Mouse (Mus musculus) embryonic facial prominence, embryonic 13.5 days (tissue): ENCODE measurements around the gene Adh6b. TPM values are rescaled to one million over a fixed set of nuclear protein-coding genes. Genes with fewer than 3 reads are reported as not detected.

Experiments used
- ATAC-seq: fragments of 200-750 bp; cut with Nextera tagmentation; 2 replicates; pipeline ENCODE4 v1.8.0; 2017; ENCODE audit warnings: low read depth; ENCODE audit not compliant: insufficient number of reproducible peaks, insufficient read depth, low FRiP score, low TSS enrichment
- H3K27ac ChIP-seq: fragments of 300-500 bp; sonication (generic); 2 replicates; pipeline ENCODE4 v1.5.1; 2015; ENCODE audit warnings: moderate library complexity, mild to moderate bottlenecking, inconsistent platforms
- H3K27me3 ChIP-seq: fragments of 300-500 bp; sonication (generic); 2 replicates; pipeline ENCODE4 v1.6.1; 2015; ENCODE audit warnings: mild to moderate bottlenecking, inconsistent platforms
- H3K36me3 ChIP-seq: fragments of 300-500 bp; sonication (generic); 2 replicates; pipeline ENCODE4 v1.6.1; 2015; ENCODE audit warnings: mild to moderate bottlenecking, inconsistent platforms
- H3K4me1 ChIP-seq: fragments of 300-500 bp; sonication (generic); 2 replicates; pipeline ENCODE4 v1.6.1; 2015; ENCODE audit warnings: inconsistent platforms
- H3K4me2 ChIP-seq: fragments of 300-500 bp; sonication (generic); 2 replicates; pipeline ENCODE4 v1.6.1; 2015; ENCODE audit warnings: moderate library complexity, mild to moderate bottlenecking, inconsistent platforms
- H3K4me3 ChIP-seq: fragments of 300-500 bp; sonication (generic); 2 replicates; pipeline ENCODE4 v1.5.1; 2015; ENCODE audit warnings: mild to moderate bottlenecking, inconsistent platforms
- H3K9ac ChIP-seq: fragments of 300-500 bp; sonication (generic); 2 replicates; pipeline ENCODE4 v1.6.1; 2015; ENCODE audit warnings: mild to moderate bottlenecking, inconsistent platforms
- H3K9me3 ChIP-seq: fragments of 300-500 bp; sonication (generic); 2 replicates; pipeline ENCODE4 v1.6.1; 2016; ENCODE audit warnings: inconsistent platforms
- WGBS: fragments of 180-500 bp; shearing (Covaris S2); methylation state at CpG from one replicate; pipeline ENCODE4 v1.1.7; 2015; ENCODE audit warnings: mixed read lengths; 5-methylcytosine and 5-hydroxymethylcytosine counted together
- polyA plus RNA-seq: library from polyadenylated mRNA; unstranded; fragments of >200 nt; fragmentation: Nextera tagmentation; extraction: Ambion mirVana; gene quantifications from 2 replicates; pipeline ENCODE4 v1.2.1, GENCODE M21; 2015

Adh6b gene
- polyA plus RNA-seq, 1 experiment from 2014 or later, result 0.37 TPM

- no peaks in the 10 kb centered on the region for H3K36me3 ChIP-seq
- no peak overlapping the region for H3K9ac ChIP-seq
- no peaks in the 10 kb centered on the region for H3K9me3 ChIP-seq
- no peak for ATAC-seq
- no peaks in the 10 kb centered on the region for H3K4me1 ChIP-seq
- no peak overlapping the region for H3K4me2 ChIP-seq
- H3K27ac ChIP-seq, result no peak overlapping the region
- H3K4me3 ChIP-seq, result no peak overlapping the region
- no peaks in the 10 kb centered on the region for H3K27me3 ChIP-seq
- 71% methylated on average over 2 of the region's 2 CpGs for WGBS
Observed at GRCm38 (mm10) chr3:138316908-138317472, 24.6 kb upstream of the Adh6b start.

DNA sequence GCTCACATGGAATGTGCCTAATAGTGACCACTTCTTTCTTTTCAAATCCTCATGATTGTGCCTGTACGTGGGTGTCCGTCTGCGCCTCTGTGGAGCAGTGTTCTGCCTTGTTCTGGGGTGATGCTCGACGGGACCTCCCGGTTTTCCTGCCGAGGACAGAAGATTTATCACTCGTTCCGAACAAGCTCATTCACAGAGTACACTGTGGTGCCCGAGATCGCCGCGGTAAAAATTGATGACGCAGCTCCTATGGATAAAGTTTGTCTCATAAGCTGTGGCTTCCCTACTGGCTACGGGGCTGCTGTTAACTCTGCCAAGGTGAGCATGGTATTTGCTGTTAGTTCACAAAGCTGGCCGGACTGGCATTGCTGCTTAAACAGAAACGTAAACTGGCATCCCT is 16.6 kb upstream of the Adh6b start:
- Histone ChIP-seq H3K4me3 (no peak overlapping the region), H3K4me2 (no peak overlapping the region), H3K36me3 (no peaks in the 10 kb centered on the region), H3K9me3 (no peaks in the 10 kb centered on the region), H3K4me1 (no peaks in the 10 kb centered on the region), H3K27me3 (no peaks in the 10 kb centered on the region), H3K9ac (no peak overlapping the region), H3K27ac (no peak overlapping the region)
- 94% methylated on average over 17 of the region's 17 CpGs for WGBS
- ATAC-seq, result no peak

- Histone ChIP-seq H3K4me1 (no peaks in the 10 kb centered on the region), H3K4me3 (no peak overlapping the region), H3K27me3 (no peaks in the 10 kb centered on the region), H3K4me2 (no peak overlapping the region), H3K36me3 (no peaks in the 10 kb centered on the region), H3K9me3 (no peaks in the 10 kb centered on the region), H3K27ac (no peak overlapping the region), H3K9ac (no peak overlapping the region)
- 92% methylated on average over 6 of the region's 6 CpGs for WGBS
- no peak for ATAC-seq
Observed at GRCm38 (mm10) chr3:138325466-138325865, 16.1 kb upstream of the Adh6b start.

DNA sequence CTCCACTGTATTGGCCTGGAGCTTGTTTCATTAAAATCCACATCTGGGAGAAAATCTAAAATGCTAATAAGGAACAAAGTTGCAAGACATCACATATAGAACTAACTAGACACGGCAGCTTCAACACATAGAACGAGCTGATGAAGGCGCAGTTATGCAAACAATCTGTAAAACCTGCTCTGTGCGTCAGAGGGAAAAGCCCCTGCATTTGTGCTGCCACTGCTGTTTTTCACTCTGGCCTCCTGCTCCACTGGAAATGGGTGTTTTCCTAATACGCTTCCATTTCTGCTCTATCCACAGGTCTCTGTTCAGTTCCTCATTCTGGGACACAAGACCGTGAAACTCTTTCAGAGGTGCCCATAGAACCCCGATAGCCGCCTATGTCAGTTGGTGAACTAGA is 7.7 kb upstream of the Adh6b start:
- no peak overlapping the region for H3K27ac ChIP-seq

DNA sequence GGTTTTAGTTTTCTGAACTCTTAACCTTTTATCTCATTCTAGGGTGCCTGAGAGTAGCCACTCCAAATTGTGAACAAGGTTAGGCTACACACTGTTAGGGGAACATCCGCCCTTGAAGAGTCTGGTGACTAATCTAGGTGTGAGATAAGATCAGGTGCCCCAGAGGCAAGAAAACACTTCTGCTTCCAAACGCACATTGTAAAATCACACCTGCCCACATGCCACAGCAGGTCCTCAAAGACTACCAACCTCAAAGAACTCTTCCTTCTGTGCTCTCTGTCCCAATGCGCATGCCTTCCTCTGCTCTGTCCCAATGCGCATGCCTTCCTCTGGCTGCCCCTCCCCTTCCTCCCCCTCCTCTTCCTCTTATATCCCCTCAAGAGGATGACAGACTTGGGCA is 7.3 kb upstream of the Adh6b start:
- no peaks in the 10 kb centered on the region for H3K36me3 ChIP-seq

More for the DNA sequence above, 7.7 kb upstream of the Adh6b start:
- Histone ChIP-seq H3K4me1 (no peaks in the 10 kb centered on the region), H3K36me3 (no peaks in the 10 kb centered on the region), H3K4me2 (no peak overlapping the region), H3K27me3 (no peaks in the 10 kb centered on the region), H3K4me3 (no peak overlapping the region), H3K9ac (no peak overlapping the region), H3K9me3 (no peaks in the 10 kb centered on the region)
- 81% methylated on average over 8 of the region's 8 CpGs for WGBS
- no peak for ATAC-seq

DNA sequence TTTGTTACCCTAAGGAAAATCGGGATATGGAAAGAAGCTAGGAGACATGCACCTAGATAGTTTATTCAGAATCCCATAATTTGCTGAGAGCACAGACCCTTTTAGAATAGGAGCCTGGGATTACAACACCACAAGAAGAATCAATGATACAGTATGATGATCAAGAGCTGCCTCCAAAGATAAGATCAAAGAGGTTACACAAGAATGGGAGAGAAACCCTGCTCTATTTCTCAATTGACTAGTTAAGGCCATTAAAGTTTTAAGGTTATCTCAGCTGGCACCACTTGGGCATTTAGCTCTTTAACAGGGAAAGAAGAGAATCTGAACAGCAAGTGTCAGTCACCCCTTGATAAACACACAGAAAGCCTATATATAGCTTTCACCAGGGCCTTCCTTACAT is 6.0 kb upstream of the Adh6b start:
- Histone ChIP-seq H3K9ac (no peak overlapping the region), H3K36me3 (no peaks in the 10 kb centered on the region), H3K4me3 (no peak overlapping the region), H3K4me2 (no peak overlapping the region), H3K27me3 (no peaks in the 10 kb centered on the region), H3K27ac (no peak overlapping the region), H3K4me1 (no peaks in the 10 kb centered on the region), H3K9me3 (no peaks in the 10 kb centered on the region)
- 92% methylated on average over 1 of the region's 1 CpGs for WGBS
- ATAC-seq, result no peak

More for the DNA sequence above, 7.3 kb upstream of the Adh6b start:
- H3K9me3 ChIP-seq, result no peaks in the 10 kb centered on the region
- ATAC-seq, result no peak
- no peak overlapping the region for H3K27ac ChIP-seq
- H3K9ac ChIP-seq, result no peak overlapping the region
- H3K27me3 ChIP-seq, result no peaks in the 10 kb centered on the region
- no peak overlapping the region for H3K4me3 ChIP-seq
- WGBS, result 77% methylated on average over 4 of the region's 4 CpGs
- no peak overlapping the region for H3K4me2 ChIP-seq
- H3K4me1 ChIP-seq, result no peaks in the 10 kb centered on the region

DNA sequence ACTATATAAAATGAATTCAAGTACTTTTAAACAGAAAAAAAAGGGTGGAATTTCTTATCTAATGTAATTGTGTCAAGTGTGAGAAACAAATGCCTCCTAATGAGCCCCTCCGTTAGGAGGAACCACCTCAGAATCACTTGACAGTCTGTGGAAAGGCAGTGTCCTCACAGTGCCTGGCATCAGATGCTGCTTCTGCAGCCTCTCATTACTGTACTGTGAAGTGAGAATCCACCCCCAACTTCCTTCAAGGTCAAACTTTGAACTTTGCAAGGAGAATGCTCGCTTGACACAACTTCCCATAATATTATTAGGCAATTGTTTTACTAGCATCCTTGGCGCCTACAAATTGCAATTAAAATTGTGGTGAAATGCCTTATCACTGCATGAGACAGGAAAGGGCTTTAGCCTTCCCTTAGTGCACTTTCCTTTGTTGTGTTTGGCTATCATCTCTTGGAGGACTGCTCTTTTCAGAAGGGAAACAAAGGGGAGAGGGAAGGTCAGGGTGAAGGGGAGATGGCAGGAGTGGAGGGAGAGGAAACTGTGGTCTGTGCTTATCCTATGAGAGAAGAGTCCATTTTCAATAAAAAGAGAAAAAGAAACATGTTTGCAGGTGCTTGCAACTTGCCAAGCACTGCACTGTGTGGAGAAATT is 5.3 kb upstream of the Adh6b start:
- H3K4me3 ChIP-seq, result no peak overlapping the region
- no peak for ATAC-seq
- no peaks in the 10 kb centered on the region for H3K27me3 ChIP-seq
- WGBS, result 70% methylated on average over 3 of the region's 3 CpGs
- no peaks in the 10 kb centered on the region for H3K9me3 ChIP-seq
- no peak overlapping the region for H3K9ac ChIP-seq
- H3K27ac ChIP-seq, result no peak overlapping the region
- H3K36me3 ChIP-seq, result no peaks in the 10 kb centered on the region
- H3K4me2 ChIP-seq, result no peak overlapping the region
- no peaks in the 10 kb centered on the region for H3K4me1 ChIP-seq

GRCm38 (mm10) chr3:138347041-138347440 is 5.5 kb downstream of the Adh6b start:
- no peak for ATAC-seq
- no peaks in the 10 kb centered on the region for H3K9me3 ChIP-seq
- WGBS, result 32% methylated on average over 3 of the region's 3 CpGs
- no peaks in the 10 kb centered on the region for H3K4me1 ChIP-seq
- H3K9ac ChIP-seq, result no peak overlapping the region
- no peak overlapping the region for H3K4me2 ChIP-seq
- no peak overlapping the region for H3K4me3 ChIP-seq
- no peaks in the 10 kb centered on the region for H3K36me3 ChIP-seq
- no peaks in the 10 kb centered on the region for H3K27me3 ChIP-seq
- H3K27ac ChIP-seq, result no peak overlapping the region

GRCm38 (mm10) chr3:138352012-138352809 is 10.6 kb downstream of the Adh6b start:
- H3K4me2 ChIP-seq, result no peak overlapping the region
- no peaks in the 10 kb centered on the region for H3K36me3 ChIP-seq
- no peak overlapping the region for H3K27ac ChIP-seq
- H3K27me3 ChIP-seq, result no peaks in the 10 kb centered on the region
- no peak overlapping the region for H3K4me3 ChIP-seq
- H3K9me3 ChIP-seq, result no peaks in the 10 kb centered on the region
- ATAC-seq, result no peak
- 87% methylated on average over 11 of the region's 11 CpGs for WGBS
- H3K4me1 ChIP-seq, result no peaks in the 10 kb centered on the region
- no peak overlapping the region for H3K9ac ChIP-seq

GRCm38 (mm10) chr3:138358856-138359255 is 17.3 kb downstream of the Adh6b start:
- WGBS, result 76% methylated on average over 7 of the region's 7 CpGs
- Histone ChIP-seq H3K4me1 (no peaks in the 10 kb centered on the region), H3K4me2 (no peak overlapping the region), H3K9ac (no peak overlapping the region), H3K9me3 (no peaks in the 10 kb centered on the region), H3K27me3 (no peaks in the 10 kb centered on the region), H3K4me3 (no peak overlapping the region), H3K36me3 (no peaks in the 10 kb centered on the region), H3K27ac (no peak overlapping the region)
- no peak for ATAC-seq

- no peak overlapping the region for H3K4me2 ChIP-seq
- no peak for ATAC-seq
- H3K36me3 ChIP-seq, result no peaks in the 10 kb centered on the region
- H3K27ac ChIP-seq, result no peak overlapping the region
- no peak overlapping the region for H3K4me3 ChIP-seq
- H3K4me1 ChIP-seq, result no peaks in the 10 kb centered on the region
- H3K27me3 ChIP-seq, result no peaks in the 10 kb centered on the region
- H3K9ac ChIP-seq, result no peak overlapping the region
- 82% methylated on average over 4 of the region's 4 CpGs for WGBS
- no peaks in the 10 kb centered on the region for H3K9me3 ChIP-seq
Observed at GRCm38 (mm10) chr3:138360721-138361120, 19.1 kb downstream of the Adh6b start.

DNA sequence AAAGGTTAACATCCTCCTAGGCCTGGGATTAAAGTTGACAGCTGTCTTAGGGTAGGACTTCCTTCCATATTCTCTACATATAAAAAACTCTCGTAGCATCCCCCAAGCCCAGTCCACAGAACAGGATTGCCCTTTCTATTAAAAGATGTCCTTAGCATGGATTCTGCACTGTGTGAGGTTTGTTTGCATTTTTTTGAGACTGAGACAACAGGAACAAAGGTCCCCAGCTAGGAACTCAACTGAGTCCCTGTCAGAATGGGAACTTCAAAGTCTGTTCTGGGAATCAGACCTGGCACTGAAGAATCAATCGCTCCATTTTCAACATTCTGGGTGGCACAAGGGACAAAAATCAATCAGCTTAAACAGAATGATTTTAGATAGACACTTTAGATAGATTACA is 21.3 kb downstream of the Adh6b start:
- no peaks in the 10 kb centered on the region for H3K27me3 ChIP-seq
- no peak overlapping the region for H3K4me3 ChIP-seq
- H3K9me3 ChIP-seq, result no peaks in the 10 kb centered on the region
- no peaks in the 10 kb centered on the region for H3K4me1 ChIP-seq
- H3K27ac ChIP-seq, result no peak overlapping the region
- no peak for ATAC-seq
- no peak overlapping the region for H3K9ac ChIP-seq
- WGBS, result 74% methylated on average over 2 of the region's 2 CpGs
- H3K4me2 ChIP-seq, result no peak overlapping the region
- H3K36me3 ChIP-seq, result no peaks in the 10 kb centered on the region
